Mouse (Mus musculus) CH12.LX (cell line): ENCODE measurements around the gene Tgif2. TPM values are rescaled to one million over a fixed set of nuclear protein-coding genes. Genes with fewer than 3 reads are reported as not detected.
"Not testable (repeated sequence)": the region's sequence is repeated elsewhere in the genome, so short reads cannot be mapped to it uniquely, and the experiment has no call there.

Experiments
- DNase-seq: peaks from one replicate; pipeline ENCODE4 v3.0.0-alpha.2; 2013; ENCODE audit errors: extremely low read depth
- H3K27ac ChIP-seq: 2 replicates; pipeline ENCODE4 v1.5.1; 2012; ENCODE audit warnings: low read depth, mild to moderate bottlenecking, control low read depth, moderate library complexity; ENCODE audit not compliant: insufficient read depth
- H3K27me3 ChIP-seq: replicated peaks from 2 replicates; pipeline ENCODE3; 2012; ENCODE audit warnings: inconsistent platforms
- H3K36me3 ChIP-seq, 2 experiments: replicated peaks in 1 of 2; 2 replicates each; pipeline versions ENCODE3 to v1.6.1; 2012; ENCODE audit warnings: inconsistent platforms in 1 of 2, low read length in 1 of 2, mild to moderate bottlenecking in 1 of 2, mixed read lengths in 1 of 2, moderate library complexity in 1 of 2; ENCODE audit not compliant: control insufficient read depth in 1 of 2, insufficient read depth in 1 of 2
- H3K4me1 ChIP-seq, 2 experiments: 2 replicates each; pipeline ENCODE4 v1.6.1; 2012; ENCODE audit warnings: inconsistent platforms in 1 of 2, moderate library complexity in 1 of 2; ENCODE audit not compliant: insufficient read depth in 2 of 2, control insufficient read depth in 1 of 2
- H3K4me2 ChIP-seq: 2 replicates; pipeline ENCODE4 v1.6.1; 2012; ENCODE audit warnings: low read depth, mild to moderate bottlenecking, control low read depth; ENCODE audit not compliant: poor library complexity, insufficient read depth, severe bottlenecking
- H3K4me3 ChIP-seq, 3 experiments: fragments of 150-350 bp in 1 of 3; sonication (generic) in 1 of 3; replicated peaks in 1 of 3; 2 replicates each; pipeline versions ENCODE3 to v1.5.1; 2011 to 2012; ENCODE audit warnings: low read depth in 2 of 3, low read length in 2 of 3, mild to moderate bottlenecking in 2 of 3, moderate library complexity in 2 of 3, control low read depth in 1 of 3, improper control_type of control experiment in 1 of 3, inconsistent platforms in 1 of 3, mixed read lengths in 1 of 3; ENCODE audit not compliant: poor library complexity in 1 of 3
- H3K79me2 ChIP-seq: replicated peaks from 2 replicates; pipeline ENCODE4 v1.6.1; 2012; ENCODE audit warnings: mild to moderate bottlenecking, moderate library complexity; ENCODE audit not compliant: control insufficient read depth, poor library complexity, insufficient read depth, severe bottlenecking; ENCODE audit errors: extremely low read depth
- H3K9ac ChIP-seq: 2 replicates; pipeline ENCODE4 v1.6.1; 2012; ENCODE audit warnings: low read depth, mild to moderate bottlenecking, control low read depth, moderate library complexity; ENCODE audit not compliant: insufficient read depth
- H3K9me3 ChIP-seq: replicated peaks from 2 replicates; pipeline ENCODE3; 2012; ENCODE audit warnings: low read length, inconsistent platforms, mixed read lengths
- CTCF ChIP-seq, 2 experiments: IDR thresholded peaks in 1 of 2; conservative IDR thresholded peaks in 1 of 2; 2 replicates each; pipeline ENCODE4 v1.5.1; 2011 to 2012; ENCODE audit warnings: low read depth in 2 of 2, low read length in 2 of 2, improper control_type of control experiment in 1 of 2, inconsistent platforms in 1 of 2, mild to moderate bottlenecking in 1 of 2, moderate library complexity in 1 of 2
- EP300 ChIP-seq: IDR thresholded peaks from 2 replicates; pipeline ENCODE4 v1.6.1; 2011; ENCODE audit warnings: low read length, improper control_type of control experiment
- JUN ChIP-seq: IDR thresholded peaks from 2 replicates; pipeline ENCODE4 v1.6.1; 2011; ENCODE audit warnings: low read depth, mild to moderate bottlenecking, low read length, improper control_type of control experiment, moderate library complexity; ENCODE audit not compliant: insufficient read depth
- MEF2A ChIP-seq: IDR thresholded peaks from 2 replicates; pipeline ENCODE4 v1.6.1; 2014; ENCODE audit warnings: low read depth, mild to moderate bottlenecking, inconsistent platforms, low read length, improper control_type of control experiment, borderline replicate concordance
- NRF1 ChIP-seq: IDR thresholded peaks from 2 replicates; pipeline ENCODE4 v1.6.1; 2014; ENCODE audit warnings: low read depth, mild to moderate bottlenecking, inconsistent platforms, low read length, improper control_type of control experiment, moderate library complexity
- PAX5 ChIP-seq: IDR thresholded peaks from 2 replicates; pipeline ENCODE4 v1.6.1; 2012; ENCODE audit warnings: low read length, inconsistent platforms, mixed read lengths
- POLR2A ChIP-seq: IDR thresholded peaks from 2 replicates; pipeline ENCODE4 v1.6.1; 2011; ENCODE audit warnings: low read depth, mild to moderate bottlenecking, improper control_type of control experiment, low read length
- POLR2AphosphoS2 ChIP-seq: IDR thresholded peaks from 2 replicates; pipeline ENCODE4 v1.6.1; 2011; ENCODE audit warnings: low read depth, low read length, improper control_type of control experiment
- TBP ChIP-seq: conservative IDR thresholded peaks from 2 replicates; pipeline ENCODE4 v1.6.1; 2011; ENCODE audit warnings: low read depth, low read length, improper control_type of control experiment
- ZMIZ1 ChIP-seq: IDR thresholded peaks from 2 replicates; pipeline ENCODE4 v1.6.1; 2012; ENCODE audit warnings: low read depth, mild to moderate bottlenecking, inconsistent platforms, low read length, improper control_type of control experiment
- dilution Hi-C: fragments of 300-500 bp; cut with MboI; formaldehyde crosslinking; loops from 2 replicates; pipeline ENCODE4 v1.14.3; 2020; ENCODE audit warnings: low sequenced_read_pairs; ENCODE audit not compliant: extremely low pct_unique_long_range_greater_than_20kb, extremely low pct_ligation_motif_present
- in situ Hi-C: fragments of 300-500 bp; cut with MboI; formaldehyde crosslinking; loops from 3 replicates; pipeline ENCODE4 v1.14.3; 2019; ENCODE audit warnings: low sequenced_read_pairs, low pct_ligation_motif_present, low pct_unique_long_range_greater_than_20kb, mixed read lengths
- polyA plus RNA-seq: library from polyadenylated mRNA; unstranded; fragments of >175 nt; gene quantifications from 2 replicates; pipeline ENCODE4 v1.2.1, GENCODE M21; 2012; ENCODE audit warnings: low read depth; ENCODE audit not compliant: insufficient read length
- total RNA-seq, 2 experiments: library from RNA; depleted of rRNA; stranded (reverse); fragments of 300-350 nt in 1 of 2; fragments of >200 nt in 1 of 2; gene quantifications; 2 replicates each; pipeline ENCODE4 v1.2.3; 2012 to 2014

Gene Tgif2
- total and polyA plus RNA-seq, 3 experiments = 10.3 to 12.2 (median 11.3) TPM

DNA sequence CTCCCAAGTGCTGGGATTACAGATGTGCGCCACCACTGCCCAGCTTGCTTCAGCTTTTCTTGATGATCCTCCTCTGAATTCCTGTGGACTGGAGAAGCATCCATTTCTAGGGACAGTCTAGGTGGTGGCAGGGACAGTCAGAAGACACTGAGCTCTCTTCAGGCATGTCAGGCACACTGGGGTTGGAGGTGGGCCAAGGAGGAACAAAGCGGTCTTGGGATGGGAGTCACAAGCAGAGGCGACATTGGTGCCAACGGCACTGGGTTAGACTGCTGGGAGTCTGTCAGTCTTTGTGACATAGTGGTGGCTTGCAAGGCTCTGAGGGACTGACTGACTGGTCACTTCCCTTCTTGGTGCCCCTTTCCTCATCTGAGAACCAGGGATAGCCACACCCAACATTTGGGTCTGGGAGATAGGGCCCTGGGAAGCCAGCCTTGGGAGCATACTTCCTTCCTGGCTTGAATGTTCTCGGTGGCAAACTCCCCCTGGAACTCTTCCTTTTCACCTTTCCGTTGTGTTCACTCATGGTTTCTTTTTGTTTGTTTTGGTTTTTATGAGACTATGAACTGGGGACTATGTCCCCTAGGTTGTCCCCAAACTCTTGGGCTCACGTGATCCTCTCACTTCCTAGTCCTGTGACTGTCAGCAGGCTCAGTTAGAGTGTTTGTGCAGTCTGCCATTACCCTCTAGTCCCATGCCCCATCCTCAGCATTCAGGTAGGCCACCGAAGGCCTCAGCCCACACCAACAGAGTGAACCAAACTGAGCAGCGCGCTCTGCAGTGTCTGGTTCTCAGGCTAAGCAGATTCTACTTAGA lies 44.8 kb downstream of the Tgif2 start (continued):
- TF ChIP-seq JUN (no peak), POLR2A (no peak)

- in situ Hi-C loops = loop anchor here (5.0 to 25.0 kb wide), 2 partner anchors 37 to 202 kb away; partner anchors contain the start of genes Soga1 and Tldc2
- dilution Hi-C loops, DNase-seq, H3K9ac ChIP-seq, H3K27me3 ChIP-seq, H3K36me3 ChIP-seq, H3K79me2 ChIP-seq, H3K27ac ChIP-seq, H3K9me3 ChIP-seq, H3K4me2 ChIP-seq, H3K4me3 ChIP-seq: not testable (repeated sequence)
- TF ChIP-seq CTCF (conservative IDR thresholded peaks at IDR 0.05 in 1 of 2, IDR thresholded peaks at IDR 0.05 in 1 of 2; ENCODE audit: low read depth in 2 of 2, low read length in 2 of 2) = 0 out of 4 replicates have a peak, but pooled peaks of 1 of the 2 experiments have one; percentile 6
- H3K4me1 ChIP-seq = peaks cover 6 to 49% of the 10 kb centered on the region in 2 experiments
These were observed 45.9 kb downstream of the Tgif2 start for GRCm38 (mm10) chr2:156885666-156886065.

- TF ChIP-seq PAX5 (no peak), ZMIZ1 (no peak), MEF2A (no peak), JUN (no peak), POLR2AphosphoS2 (no peak), NRF1 (no peak), TBP (no peak), POLR2A (no peak), EP300 (no peak)
- dilution Hi-C loops = no loop called here
- Histone ChIP-seq H3K79me2 (no peaks in the 10 kb centered on the region), H3K27ac (no peak overlapping the region), H3K36me3 (no peaks in the 10 kb centered on the region), H3K9me3 (no peaks in the 10 kb centered on the region), H3K4me1 (peaks cover 6 to 49% of the 10 kb centered on the region in 2 experiments), H3K4me3 (peak overlapping the region in 2 of 3 experiments; percentile 34 to 36), H3K4me2 (no peak overlapping the region), H3K27me3 (no peaks in the 10 kb centered on the region), H3K9ac (no peak overlapping the region)
- in situ Hi-C loops = loop anchor here (5.0 to 25.0 kb wide), 2 partner anchors 36 to 201 kb away; partner anchors contain the start of genes Soga1 and Tldc2
- no peak for DNase-seq
These were observed 46.4 kb downstream of the Tgif2 start for GRCm38 (mm10) chr2:156886084-156886631.
